Mouse (Mus musculus): ENCODE data around the gene Fhl2.

DNA sequence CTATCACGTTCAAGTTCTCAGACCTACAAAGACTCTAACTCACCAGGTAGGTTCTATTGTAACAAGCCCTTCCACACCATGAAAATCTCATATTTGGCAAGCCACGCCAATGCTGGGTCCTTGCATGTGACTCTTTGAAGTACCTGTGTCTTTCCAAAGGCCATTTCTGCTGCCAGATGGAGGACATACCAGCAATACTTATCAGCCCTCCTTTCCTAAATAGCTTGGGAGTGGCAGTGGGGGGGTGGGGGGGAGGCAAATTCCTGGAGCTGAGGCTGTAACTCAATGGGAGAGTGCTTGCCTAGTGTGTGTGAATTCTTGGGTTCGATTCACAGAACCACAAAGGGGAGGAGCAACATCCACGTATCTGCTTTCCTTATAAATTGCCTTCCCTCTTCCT is 72.1 kb downstream of the Fhl2 start:
- TF ChIP-seq CTCF (IDR thresholded peaks at IDR 0.05; ENCODE audit: extremely low read depth, insufficient read length, insufficient replicate concordance, low read depth, low read length): no peak
- TF ChIP-seq POLR2A (IDR thresholded peaks at IDR 0.05; ENCODE audit: low read depth, low read length): no peak

Measured in small intestine, adult 2 months (tissue).